Mouse (Mus musculus): Measurements from ENCODE around the gene Sgsm2. TPM values are rescaled to one million over a fixed set of nuclear protein-coding genes. Genes with fewer than 3 reads are reported as not detected.

Sgsm2 gene
- polyA plus RNA-seq, 2 experiments = 1.1 to 2.6 TPM

GRCm38 (mm10) chr11:74834359-74834638 lies 62.6 kb downstream of the Sgsm2 start:
- Histone ChIP-seq H3K27me3 (ENCODE audit: control insufficient read depth, insufficient read depth, low read length) (no peaks in the 10 kb centered on the region), H3K4me2 (ENCODE audit: low read depth) (no peak overlapping the region), H3K4me1 (replicated peaks; ENCODE audit: control insufficient read depth in 2 of 2, insufficient read depth in 2 of 2, low read length in 1 of 2) (peaks cover 31 to 45% of the 10 kb centered on the region in 2 experiments), H3K9ac (replicated peaks) (no peak overlapping the region), H3K9me3 (ENCODE audit: control insufficient read depth, low read length) (no peaks in the 10 kb centered on the region), H3K4me3 (ENCODE audit: insufficient read depth in 1 of 2, low read depth in 2 of 2, low read length in 2 of 2) (no peak overlapping the region), H3K27ac (peak overlapping the region; percentile 49), H3K36me3 (replicated peaks; ENCODE audit: control insufficient read depth, insufficient read depth, low read depth) (no peaks in the 10 kb centered on the region)
- WGBS (ENCODE audit: insufficient replicate concordance) = 27% methylated on average over 1 of the region's 1 CpGs
- ATAC-seq (ENCODE audit: insufficient read depth) (no peak), DNase-seq (ENCODE audit: low read depth in 3 of 3, low spot score in 3 of 3) (no peak)
- TF ChIP-seq EP300 (IDR thresholded peaks at IDR 0.05; ENCODE audit: low read depth) (no peak), CTCF (IDR thresholded peaks at IDR 0.05; ENCODE audit: low read depth) (peak; percentile 34)

GRCm38 (mm10) chr11:74833536-74834358 lies 63.1 kb downstream of the Sgsm2 start:
- TF ChIP-seq CTCF (IDR thresholded peaks at IDR 0.05; ENCODE audit: low read depth) (no peak), EP300 (IDR thresholded peaks at IDR 0.05; ENCODE audit: low read depth) (no peak)
- WGBS (ENCODE audit: insufficient replicate concordance) = 69% methylated on average over 8 of the region's 8 CpGs
- H3K27me3 ChIP-seq (ENCODE audit: control insufficient read depth, insufficient read depth, low read length) = no peaks in the 10 kb centered on the region
- H3K36me3 ChIP-seq (replicated peaks; ENCODE audit: control insufficient read depth, insufficient read depth, low read depth) = no peaks in the 10 kb centered on the region
- H3K4me1 ChIP-seq (replicated peaks; ENCODE audit: control insufficient read depth in 2 of 2, insufficient read depth in 2 of 2, low read length in 1 of 2) = peaks cover 34 to 45% of the 10 kb centered on the region in 2 experiments
- H3K9me3 ChIP-seq (ENCODE audit: control insufficient read depth, low read length) = no peaks in the 10 kb centered on the region
- ATAC-seq (ENCODE audit: insufficient read depth) = no peak
- peak overlapping the region; percentile 100 for H3K4me2 ChIP-seq (ENCODE audit: low read depth)
- no peak for DNase-seq (ENCODE audit: low read depth in 3 of 3, low spot score in 3 of 3)
- no peak overlapping the region for H3K4me3 ChIP-seq (ENCODE audit: insufficient read depth in 1 of 2, low read depth in 2 of 2, low read length in 2 of 2)
- no peak overlapping the region; the same call in 1 of the 2 replicates for H3K9ac ChIP-seq (replicated peaks)
- H3K27ac ChIP-seq = peak overlapping the region; percentile 49

GRCm38 (mm10) chr11:74832503-74833143 lies 64.2 kb downstream of the Sgsm2 start:
- peaks cover 40 to 56% of the 10 kb centered on the region in 2 experiments for H3K4me1 ChIP-seq (replicated peaks; ENCODE audit: control insufficient read depth in 2 of 2, insufficient read depth in 2 of 2, low read length in 1 of 2)
- no peaks in the 10 kb centered on the region for H3K9me3 ChIP-seq (ENCODE audit: control insufficient read depth, low read length)
- peak overlapping the region; percentile 60 to 84 for H3K4me3 ChIP-seq (ENCODE audit: insufficient read depth in 1 of 2, low read depth in 2 of 2, low read length in 2 of 2)
- peak overlapping the region; percentile 100 for H3K4me2 ChIP-seq (ENCODE audit: low read depth)
- ATAC-seq (ENCODE audit: insufficient read depth) = no peak
- no peaks in the 10 kb centered on the region for H3K27me3 ChIP-seq (ENCODE audit: control insufficient read depth, insufficient read depth, low read length)
- peak in 2 of 3 experiments; percentile 54 to 63 for DNase-seq (ENCODE audit: low read depth in 3 of 3, low spot score in 3 of 3)
- H3K9ac ChIP-seq (replicated peaks) = peak overlapping the region; percentile 77
- peak overlapping the region; percentile 91 for H3K27ac ChIP-seq
- WGBS (ENCODE audit: insufficient replicate concordance) = under 1% methylated on average over 26 of the region's 26 CpGs
- H3K36me3 ChIP-seq (replicated peaks; ENCODE audit: control insufficient read depth, insufficient read depth, low read depth) = no peaks in the 10 kb centered on the region
- TF ChIP-seq CTCF (IDR thresholded peaks at IDR 0.05; ENCODE audit: low read depth) = no peak
- TF ChIP-seq EP300 (IDR thresholded peaks at IDR 0.05; ENCODE audit: low read depth) = no peak

- Histone ChIP-seq H3K9me3 (ENCODE audit: control insufficient read depth, low read length) (no peaks in the 10 kb centered on the region), H3K27me3 (ENCODE audit: control insufficient read depth, insufficient read depth, low read length) (no peaks in the 10 kb centered on the region), H3K4me2 (ENCODE audit: low read depth) (peak overlapping the region; percentile 100), H3K4me1 (replicated peaks; ENCODE audit: control insufficient read depth in 2 of 2, insufficient read depth in 2 of 2, low read length in 1 of 2) (peaks cover 33 to 54% of the 10 kb centered on the region in 2 experiments), H3K36me3 (replicated peaks; ENCODE audit: control insufficient read depth, insufficient read depth, low read depth) (no peaks in the 10 kb centered on the region), H3K9ac (replicated peaks) (peak overlapping the region; percentile 66), H3K4me3 (ENCODE audit: insufficient read depth in 1 of 2, low read depth in 2 of 2, low read length in 2 of 2) (peak overlapping the region; percentile 69 to 84), H3K27ac (peak overlapping the region; percentile 91)
- WGBS (ENCODE audit: insufficient replicate concordance) = under 1% methylated on average over 60 of the region's 61 CpGs
- peak; percentile 80 for ATAC-seq (ENCODE audit: insufficient read depth)
- TF ChIP-seq EP300 (IDR thresholded peaks at IDR 0.05; ENCODE audit: low read depth) (no peak), CTCF (IDR thresholded peaks at IDR 0.05; ENCODE audit: low read depth) (no peak; the same call in 1 of the 2 replicates)
- DNase-seq (ENCODE audit: low read depth in 3 of 3, low spot score in 3 of 3) = peak; percentile 92 to 94 (median 93)
Measured at GRCm38 (mm10) chr11:74831606-74832451, 65.0 kb downstream of the Sgsm2 start.

Data from liver, embryonic 14.5 days (tissue).